Mouse (Mus musculus) hindbrain, embryonic 15.5 days (tissue): ENCODE data around the gene Antxr1. TPM values are rescaled to one million over a fixed set of nuclear protein-coding genes. Genes with fewer than 3 reads are reported as not detected.

Experiments
- ATAC-seq: fragments of 200-750 bp; cut with Nextera tagmentation; 2 replicates; pipeline ENCODE4 v1.8.0; 2017; ENCODE audit warnings: low read depth, moderate number of reproducible peaks, moderate TSS enrichment; ENCODE audit not compliant: low FRiP score
- H3K27ac ChIP-seq: fragments of 300-500 bp; sonication (generic); replicated peaks from 2 replicates; pipeline ENCODE4 v1.5.1; 2015; ENCODE audit warnings: mild to moderate bottlenecking, inconsistent platforms
- H3K27me3 ChIP-seq: fragments of 300-500 bp; sonication (generic); 2 replicates; pipeline ENCODE4 v1.6.1; 2015; ENCODE audit warnings: control low read depth, inconsistent platforms
- H3K36me3 ChIP-seq: fragments of 300-500 bp; sonication (generic); 2 replicates; pipeline ENCODE4 v1.6.1; 2015; ENCODE audit warnings: control low read depth, inconsistent platforms
- H3K4me1 ChIP-seq: fragments of 300-500 bp; sonication (generic); replicated peaks from 2 replicates; pipeline ENCODE4 v1.6.1; 2015; ENCODE audit warnings: control low read depth, inconsistent platforms
- H3K4me2 ChIP-seq: fragments of 300-500 bp; sonication (generic); 2 replicates; pipeline ENCODE4 v1.6.1; 2015; ENCODE audit warnings: moderate library complexity, mild to moderate bottlenecking, inconsistent platforms
- H3K4me3 ChIP-seq: fragments of 300-500 bp; sonication (generic); 2 replicates; pipeline ENCODE4 v1.5.1; 2015; ENCODE audit warnings: mild to moderate bottlenecking, inconsistent platforms
- H3K9ac ChIP-seq: fragments of 300-500 bp; sonication (generic); 2 replicates; pipeline ENCODE4 v1.6.1; 2015; ENCODE audit warnings: inconsistent platforms
- H3K9me3 ChIP-seq: fragments of 300-500 bp; sonication (generic); 2 replicates; pipeline ENCODE4 v1.6.1; 2016; ENCODE audit warnings: control low read depth, inconsistent platforms
- WGBS: fragments of 180-500 bp; shearing (Covaris S2); methylation state at CpG from one replicate; pipeline ENCODE4 v1.1.7; 2015; 5-methylcytosine and 5-hydroxymethylcytosine counted together
- polyA plus RNA-seq: library from polyadenylated mRNA; unstranded; fragments of >200 nt; fragmentation: Nextera tagmentation; extraction: Ambion mirVana; gene quantifications from 2 replicates; pipeline ENCODE4 v1.2.1, GENCODE M21; 2015

Antxr1 gene
- polyA plus RNA-seq, 1 experiment from 2014 or later, result 4.7 TPM

DNA sequence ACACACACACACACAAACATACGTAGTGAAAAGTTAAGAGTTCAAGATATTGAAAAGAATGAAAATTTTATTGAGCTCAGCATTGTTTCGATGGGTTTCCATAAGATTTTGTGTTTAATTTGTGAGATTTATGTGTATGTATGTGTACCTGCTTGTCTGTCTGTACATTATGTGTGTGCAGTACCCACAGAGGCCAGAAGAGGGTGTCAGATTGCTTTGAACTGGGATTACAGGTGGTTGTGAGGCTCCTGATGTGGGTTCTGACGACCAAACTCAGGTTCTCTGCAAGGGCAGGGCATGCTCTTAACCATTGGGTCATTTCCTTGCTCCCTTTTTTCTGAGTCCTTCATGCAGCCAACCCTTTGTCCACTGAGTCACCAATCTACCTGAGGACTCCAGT lies 124.1 kb downstream of the Antxr1 start:
- Histone ChIP-seq H3K4me1 (peaks cover 7% of the 10 kb centered on the region; the same call in 1 of the 2 replicates), H3K27ac (no peak overlapping the region), H3K4me3 (no peak overlapping the region), H3K9me3 (no peaks in the 10 kb centered on the region), H3K9ac (no peak overlapping the region), H3K27me3 (no peaks in the 10 kb centered on the region), H3K36me3 (no peaks in the 10 kb centered on the region), H3K4me2 (no peak overlapping the region)
- 90% methylated on average over 3 of the region's 3 CpGs for WGBS
- ATAC-seq, result no peak

DNA sequence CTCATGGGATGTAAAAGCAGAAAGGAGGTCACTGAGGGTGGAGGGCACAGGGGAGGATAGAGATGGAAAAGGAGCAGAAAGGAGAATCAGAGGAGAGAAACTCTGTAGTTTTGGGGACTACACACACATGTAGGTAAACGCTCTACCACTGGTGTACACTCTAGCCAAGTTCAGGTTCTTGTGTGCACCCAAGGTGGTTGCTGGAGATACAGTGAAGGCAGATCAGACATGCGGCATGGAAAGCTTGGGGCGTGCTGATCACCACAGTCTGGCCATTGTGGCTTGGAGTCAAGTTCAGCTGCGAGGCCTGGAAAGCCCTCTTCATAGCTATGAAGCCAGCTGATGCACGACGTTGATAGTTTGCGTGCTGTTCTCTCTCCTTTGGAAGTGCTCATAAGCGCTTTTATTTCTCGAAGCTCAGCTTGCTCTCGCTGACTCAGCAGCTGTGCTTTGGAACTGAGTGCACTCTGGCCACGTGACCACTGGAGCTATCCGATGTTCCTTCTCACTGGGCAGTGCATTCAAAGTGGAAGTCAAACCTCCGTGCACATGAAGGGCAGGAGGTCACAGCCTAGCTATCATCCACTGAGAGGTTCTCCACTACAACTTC lies 128.1 kb downstream of the Antxr1 start:
- Histone ChIP-seq H3K27me3 (no peaks in the 10 kb centered on the region), H3K4me1 (peaks cover 29% of the 10 kb centered on the region), H3K27ac (peak overlapping the region; percentile 46; the same call in 1 of the 2 replicates), H3K4me2 (no peak overlapping the region), H3K4me3 (no peak overlapping the region), H3K36me3 (no peaks in the 10 kb centered on the region), H3K9me3 (no peaks in the 10 kb centered on the region), H3K9ac (no peak overlapping the region)
- no peak for ATAC-seq
- WGBS, result 49% methylated on average over 13 of the region's 13 CpGs

DNA sequence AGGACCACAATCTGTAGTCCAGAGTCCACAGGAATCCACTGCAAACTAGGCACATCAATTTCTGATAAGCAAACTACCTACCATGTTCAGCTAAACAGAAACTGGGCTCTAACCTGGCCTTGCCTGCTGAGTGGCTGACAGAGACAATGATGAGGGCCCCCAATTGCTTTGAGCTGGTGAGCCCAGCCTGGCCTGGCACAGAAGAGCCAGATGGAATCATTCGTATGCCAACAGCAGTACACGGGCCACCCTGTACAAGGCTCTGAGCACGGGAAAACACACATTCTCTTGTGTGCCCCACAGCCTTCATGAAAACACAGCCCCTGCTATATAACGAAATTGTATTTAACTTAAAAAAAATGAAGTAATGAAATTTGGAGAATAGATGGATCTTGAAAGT lies 128.8 kb downstream of the Antxr1 start:
- H3K9me3 ChIP-seq, result no peaks in the 10 kb centered on the region
- no peak for ATAC-seq
- H3K36me3 ChIP-seq, result no peaks in the 10 kb centered on the region
- peaks cover 30% of the 10 kb centered on the region for H3K4me1 ChIP-seq
- H3K27ac ChIP-seq, result no peak overlapping the region
- no peak overlapping the region for H3K4me2 ChIP-seq
- H3K27me3 ChIP-seq, result no peaks in the 10 kb centered on the region
- H3K9ac ChIP-seq, result no peak overlapping the region
- H3K4me3 ChIP-seq, result no peak overlapping the region
- WGBS, result 89% methylated on average over 4 of the region's 4 CpGs

GRCm38 (mm10) chr6:87203467-87203866 lies 132.2 kb downstream of the Antxr1 start:
- Histone ChIP-seq H3K4me3 (no peak overlapping the region), H3K36me3 (no peaks in the 10 kb centered on the region), H3K9me3 (no peaks in the 10 kb centered on the region), H3K4me2 (no peak overlapping the region), H3K27ac (no peak overlapping the region), H3K4me1 (peaks cover 30% of the 10 kb centered on the region), H3K27me3 (no peaks in the 10 kb centered on the region), H3K9ac (no peak overlapping the region)
- no peak for ATAC-seq
- WGBS, result 61% methylated on average over 4 of the region's 4 CpGs

DNA sequence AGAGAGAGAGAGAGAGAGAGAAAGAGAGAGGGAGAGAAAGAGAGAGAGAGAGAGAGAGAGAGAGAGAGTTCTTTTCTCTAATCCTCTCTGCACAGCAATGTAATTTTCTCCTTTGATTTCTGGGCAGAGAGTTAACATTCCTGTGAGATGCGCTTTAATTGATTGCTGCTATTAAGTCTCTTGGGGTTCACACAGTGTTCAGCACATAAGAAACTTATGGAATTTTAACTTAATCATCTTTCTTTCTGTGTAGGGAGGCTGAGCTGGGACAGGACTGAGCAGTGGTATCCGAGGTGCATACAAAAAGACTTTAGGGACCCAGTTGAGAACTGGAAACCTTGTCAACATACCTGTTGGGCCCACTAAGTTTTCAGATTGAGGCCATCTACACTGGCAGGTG lies 132.6 kb downstream of the Antxr1 start:
- no peaks in the 10 kb centered on the region for H3K36me3 ChIP-seq
- peaks cover 30% of the 10 kb centered on the region for H3K4me1 ChIP-seq
- no peaks in the 10 kb centered on the region for H3K27me3 ChIP-seq
- no peak overlapping the region for H3K9ac ChIP-seq
- WGBS, result 64% methylated on average over 2 of the region's 2 CpGs
- no peak overlapping the region for H3K4me3 ChIP-seq
- no peak overlapping the region for H3K27ac ChIP-seq
- no peaks in the 10 kb centered on the region for H3K9me3 ChIP-seq
- no peak overlapping the region for H3K4me2 ChIP-seq
- no peak; the same call in 1 of the 2 replicates for ATAC-seq

DNA sequence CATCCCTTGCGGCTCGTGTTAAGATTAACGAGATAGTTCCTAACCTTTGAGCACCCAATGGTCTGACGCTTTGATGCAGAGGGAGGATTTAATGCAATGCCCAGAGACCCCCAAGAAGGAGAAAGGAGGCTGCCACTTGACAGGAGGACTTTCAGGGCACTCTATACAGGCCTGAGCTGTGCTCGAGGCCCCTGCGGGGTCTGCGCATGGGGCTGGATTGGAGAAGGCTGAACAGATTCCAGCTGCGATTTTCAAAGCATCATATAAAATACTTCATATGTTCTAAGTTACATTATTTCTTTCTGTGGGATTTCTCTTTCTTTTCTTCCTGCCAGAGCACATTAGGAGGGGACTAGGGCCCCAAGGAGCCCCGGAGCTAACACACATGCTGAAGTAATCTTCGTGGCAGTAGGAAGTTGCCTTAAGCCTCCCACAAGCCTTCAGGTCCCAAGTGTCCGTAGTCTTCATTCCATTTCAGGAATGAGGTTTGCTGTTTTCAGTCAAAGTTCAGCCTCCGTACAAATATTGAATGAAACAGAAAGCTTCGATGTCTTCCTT lies 133.5 kb downstream of the Antxr1 start:
- peaks cover 24% of the 10 kb centered on the region; the same call in 1 of the 2 replicates for H3K4me1 ChIP-seq
- no peak overlapping the region for H3K4me2 ChIP-seq
- H3K27me3 ChIP-seq, result no peaks in the 10 kb centered on the region
- H3K9me3 ChIP-seq, result no peaks in the 10 kb centered on the region
- no peaks in the 10 kb centered on the region for H3K36me3 ChIP-seq
- 88% methylated on average over 13 of the region's 13 CpGs for WGBS
- no peak overlapping the region for H3K27ac ChIP-seq
- H3K9ac ChIP-seq, result no peak overlapping the region
- no peak for ATAC-seq
- H3K4me3 ChIP-seq, result no peak overlapping the region

GRCm38 (mm10) chr6:87189755-87190154 lies 145.9 kb downstream of the Antxr1 start:
- Histone ChIP-seq H3K27me3 (no peaks in the 10 kb centered on the region), H3K4me2 (no peak overlapping the region), H3K4me1 (no peaks in the 10 kb centered on the region; the same call in 1 of the 2 replicates), H3K4me3 (no peak overlapping the region), H3K9me3 (no peaks in the 10 kb centered on the region), H3K27ac (no peak overlapping the region), H3K36me3 (no peaks in the 10 kb centered on the region), H3K9ac (no peak overlapping the region)
- no peak for ATAC-seq
- WGBS, result 90% methylated on average over 3 of the region's 3 CpGs

DNA sequence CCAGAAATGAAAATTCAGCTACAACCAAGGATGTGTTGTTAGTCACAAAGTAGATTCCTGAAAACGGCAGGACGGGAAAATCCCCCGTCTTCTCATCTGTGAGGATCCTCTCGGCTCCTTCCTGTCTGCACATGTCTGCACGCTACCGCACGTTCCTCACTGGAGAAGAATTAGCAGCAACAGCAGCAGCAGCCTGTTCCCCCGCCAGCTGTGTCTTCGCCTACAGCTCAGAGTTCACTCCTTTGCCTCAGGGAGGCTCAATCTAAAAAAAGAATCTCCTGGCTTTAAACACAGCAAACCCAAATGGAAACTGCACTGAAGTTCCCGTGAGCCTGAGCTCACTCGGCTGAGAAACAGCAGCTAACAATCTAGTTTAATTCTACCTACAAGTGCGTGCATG lies 148.6 kb downstream of the Antxr1 start:
- H3K27ac ChIP-seq, result peak overlapping the region; percentile 5; the same call in 1 of the 2 replicates
- H3K36me3 ChIP-seq, result no peaks in the 10 kb centered on the region
- no peaks in the 10 kb centered on the region for H3K9me3 ChIP-seq
- ATAC-seq, result no peak
- no peaks in the 10 kb centered on the region for H3K27me3 ChIP-seq
- WGBS, result 67% methylated on average over 12 of the region's 12 CpGs
- no peak overlapping the region for H3K4me2 ChIP-seq
- no peak overlapping the region for H3K4me3 ChIP-seq
- no peaks in the 10 kb centered on the region; the same call in 1 of the 2 replicates for H3K4me1 ChIP-seq
- no peak overlapping the region for H3K9ac ChIP-seq

GRCm38 (mm10) chr6:87184418-87184817 lies 151.2 kb downstream of the Antxr1 start:
- Histone ChIP-seq H3K9me3 (no peaks in the 10 kb centered on the region), H3K27ac (no peak overlapping the region), H3K9ac (no peak overlapping the region), H3K4me1 (no peaks in the 10 kb centered on the region; the same call in 1 of the 2 replicates), H3K4me2 (no peak overlapping the region), H3K27me3 (no peaks in the 10 kb centered on the region), H3K4me3 (no peak overlapping the region), H3K36me3 (no peaks in the 10 kb centered on the region)
- WGBS, result 92% methylated on average over 3 of the region's 3 CpGs
- no peak for ATAC-seq

GRCm38 (mm10) chr6:87183981-87184380 lies 151.6 kb downstream of the Antxr1 start:
- no peak for ATAC-seq
- no peak overlapping the region for H3K9ac ChIP-seq
- 92% methylated on average over 11 of the region's 11 CpGs for WGBS

DNA sequence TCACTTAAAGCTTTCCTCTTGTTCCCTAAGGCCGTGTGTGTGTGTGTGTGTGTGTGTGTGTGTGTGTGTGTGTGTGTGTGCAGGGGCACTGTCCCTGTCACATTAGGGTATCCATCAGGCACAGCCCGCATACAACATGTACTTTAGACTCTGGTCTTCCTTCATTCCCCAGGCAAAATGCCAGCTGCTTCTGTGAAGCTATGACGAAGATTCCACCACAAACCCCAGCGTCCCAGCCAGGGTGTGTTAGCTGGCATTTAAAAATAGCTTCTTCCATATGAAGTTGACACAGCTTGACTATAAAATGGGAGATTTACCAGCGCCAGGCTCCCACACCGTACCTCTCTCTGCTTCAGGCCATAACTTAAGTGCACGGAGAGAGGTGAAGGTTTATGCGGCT lies 152.5 kb downstream of the Antxr1 start:
- Histone ChIP-seq H3K27me3 (no peaks in the 10 kb centered on the region), H3K36me3 (no peaks in the 10 kb centered on the region), H3K4me1 (no peaks in the 10 kb centered on the region; the same call in 1 of the 2 replicates), H3K4me2 (no peak overlapping the region), H3K9me3 (no peaks in the 10 kb centered on the region), H3K27ac (no peak overlapping the region), H3K9ac (no peak overlapping the region), H3K4me3 (no peak overlapping the region)
- no peak for ATAC-seq
- WGBS, result 77% methylated on average over 8 of the region's 8 CpGs

More at GRCm38 (mm10) chr6:87183981-87184380, 151.6 kb downstream of the Antxr1 start:
- H3K4me2 ChIP-seq, result no peak overlapping the region
- no peak overlapping the region for H3K4me3 ChIP-seq
- H3K27me3 ChIP-seq, result no peaks in the 10 kb centered on the region
- no peaks in the 10 kb centered on the region; the same call in 1 of the 2 replicates for H3K4me1 ChIP-seq
- H3K9me3 ChIP-seq, result no peaks in the 10 kb centered on the region
- H3K27ac ChIP-seq, result no peak overlapping the region
- no peaks in the 10 kb centered on the region for H3K36me3 ChIP-seq

DNA sequence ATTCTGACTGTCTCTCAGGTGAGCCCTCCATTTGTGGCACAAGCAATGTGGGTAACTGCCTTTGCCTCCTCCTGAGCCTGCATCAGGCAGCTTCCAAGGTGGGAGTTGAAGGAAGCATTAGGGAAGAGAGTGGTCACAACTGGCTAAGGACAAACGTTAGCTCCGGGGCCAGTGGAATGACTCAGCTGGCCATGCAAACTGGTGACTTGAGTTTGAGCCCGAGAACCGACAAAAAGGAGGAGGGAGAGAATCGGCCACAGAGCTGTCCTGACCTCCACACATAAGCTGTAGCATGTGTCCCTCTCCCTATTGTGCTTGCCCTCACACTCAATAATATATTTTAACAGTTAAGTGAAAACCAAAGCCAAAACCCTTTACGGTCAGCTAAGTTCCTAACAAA lies 152.9 kb downstream of the Antxr1 start:
- Histone ChIP-seq H3K4me2 (no peak overlapping the region), H3K9ac (no peak overlapping the region), H3K4me1 (no peaks in the 10 kb centered on the region; the same call in 1 of the 2 replicates), H3K4me3 (no peak overlapping the region), H3K9me3 (no peaks in the 10 kb centered on the region), H3K27ac (no peak overlapping the region), H3K27me3 (no peaks in the 10 kb centered on the region), H3K36me3 (no peaks in the 10 kb centered on the region)
- 90% methylated on average over 6 of the region's 6 CpGs for WGBS
- no peak for ATAC-seq
